Mouse (Mus musculus) ZHBTc4 (cell line): ENCODE measurements around the gene Gpc3.
"Not testable (repeated sequence)": the region's sequence is repeated elsewhere in the genome, so short reads cannot be mapped to it uniquely, and the experiment has no call there.

ENCODE experiments used
- DNase-seq: peaks from one replicate; pipeline ENCODE4 v3.0.0-alpha.2; 2011; ENCODE audit warnings: low read depth, low spot score

The Gpc3 gene

DNA sequence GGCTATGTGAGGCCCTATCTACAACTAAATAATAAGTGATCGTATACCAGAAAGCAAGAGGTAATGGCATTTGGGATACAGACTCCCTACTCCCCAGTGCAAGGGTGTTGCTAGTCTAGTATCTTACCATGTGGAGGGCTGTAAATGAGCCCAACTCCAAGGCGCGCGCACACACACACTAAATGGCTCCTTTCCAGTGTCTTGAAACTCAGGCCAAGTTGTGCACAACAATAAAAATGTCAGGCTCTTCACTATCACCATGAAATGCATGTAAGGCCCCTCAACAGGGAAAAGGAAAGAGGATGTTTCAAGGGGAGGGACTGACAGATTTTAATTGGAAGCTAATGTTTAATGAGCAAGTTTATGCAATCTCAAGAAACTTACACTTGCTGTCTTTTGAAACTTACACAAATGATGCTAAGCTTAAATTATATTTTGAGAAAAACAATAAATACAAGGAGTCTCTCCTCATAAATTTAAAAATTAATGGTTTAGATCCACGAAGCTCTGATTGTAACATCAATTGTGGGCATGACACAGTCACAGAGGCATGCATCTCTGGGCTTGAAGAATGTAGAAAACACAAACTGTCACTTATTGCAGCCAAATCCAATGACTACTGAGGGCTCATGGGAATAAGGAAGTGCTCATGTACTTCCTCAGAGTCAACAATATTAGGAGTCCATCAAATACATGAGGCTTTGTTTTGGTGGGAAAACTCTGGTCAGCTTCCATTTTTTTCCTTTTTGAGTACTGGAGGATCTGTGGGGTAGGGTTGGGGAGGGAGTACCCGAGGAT lies 332.4 kb downstream of the Gpc3 start:
- no peak for DNase-seq

- peak; percentile 43 for DNase-seq
These were observed 334.9 kb downstream of the Gpc3 start for GRCm38 (mm10) chrX:52278687-52279359.

- peak; percentile 57 for DNase-seq
These were observed 336.2 kb downstream of the Gpc3 start for GRCm38 (mm10) chrX:52277599-52277998.

DNA sequence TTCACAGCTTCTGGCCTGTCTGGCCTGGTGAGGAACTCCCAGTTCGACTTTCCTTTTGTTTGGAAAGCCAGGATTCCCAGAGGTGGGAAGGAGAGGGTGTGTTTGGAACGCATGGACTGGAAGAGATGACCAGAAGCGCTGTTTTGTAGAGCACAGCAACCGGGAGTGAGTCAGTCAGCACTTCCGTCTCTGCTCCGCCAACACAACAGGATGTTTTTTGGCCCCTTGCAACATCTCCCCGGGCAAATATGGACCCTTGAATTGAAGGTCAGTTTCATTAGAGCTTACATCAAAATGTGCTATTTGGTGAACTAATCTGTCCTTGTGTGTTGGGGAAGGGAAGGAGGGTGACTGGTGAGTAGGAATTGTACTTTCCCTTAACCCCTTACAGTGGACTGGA lies 340.7 kb downstream of the Gpc3 start:
- no peak for DNase-seq

DNA sequence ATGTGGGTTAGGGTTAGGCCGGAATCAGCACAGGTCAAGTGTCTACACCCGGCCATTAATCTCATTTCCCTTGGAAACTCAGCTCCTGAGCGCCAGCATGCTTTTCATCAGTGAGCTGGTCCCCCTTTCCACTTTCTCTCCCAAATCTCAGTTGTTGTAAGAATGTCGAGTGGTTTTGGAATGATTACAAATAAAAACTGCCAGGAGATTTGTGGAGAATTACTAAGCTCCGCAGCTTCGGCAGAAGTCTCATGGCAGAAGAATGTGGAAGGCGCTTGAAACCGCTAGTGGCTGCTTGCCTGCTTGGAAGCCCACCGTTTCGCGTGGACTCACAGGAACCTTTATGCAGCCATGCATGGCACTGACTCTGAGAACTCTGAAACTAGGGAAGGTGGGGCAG lies 351.8 kb downstream of the Gpc3 start:
- DNase-seq = no peak

GRCm38 (mm10) chrX:52261546-52261945 lies 352.2 kb downstream of the Gpc3 start:
- peak; percentile 61 for DNase-seq

GRCm38 (mm10) chrX:52259771-52260170 lies 354.0 kb downstream of the Gpc3 start:
- DNase-seq = not testable (repeated sequence)

DNA sequence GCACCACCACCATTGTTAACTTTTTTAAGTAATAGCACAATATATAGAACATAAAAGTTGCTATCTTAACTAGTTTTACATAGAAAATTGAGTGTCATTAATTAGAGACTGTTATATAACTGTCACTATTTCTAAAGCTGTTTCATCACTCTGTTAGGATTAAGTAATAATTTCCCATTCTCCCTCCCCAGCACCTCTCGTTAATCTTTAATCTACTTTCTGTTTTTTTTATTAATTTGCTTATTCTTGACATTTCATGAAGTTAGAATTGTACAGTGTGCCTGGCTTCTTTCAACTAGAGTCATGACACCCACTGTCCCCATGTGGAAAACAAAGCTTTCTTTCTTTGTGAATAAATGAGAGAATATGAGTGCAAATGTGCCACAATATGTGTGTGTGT lies 359.2 kb downstream of the Gpc3 start:
- DNase-seq = no peak

GRCm38 (mm10) chrX:52245694-52246297 lies 368.0 kb downstream of the Gpc3 start:
- DNase-seq = no peak

DNA sequence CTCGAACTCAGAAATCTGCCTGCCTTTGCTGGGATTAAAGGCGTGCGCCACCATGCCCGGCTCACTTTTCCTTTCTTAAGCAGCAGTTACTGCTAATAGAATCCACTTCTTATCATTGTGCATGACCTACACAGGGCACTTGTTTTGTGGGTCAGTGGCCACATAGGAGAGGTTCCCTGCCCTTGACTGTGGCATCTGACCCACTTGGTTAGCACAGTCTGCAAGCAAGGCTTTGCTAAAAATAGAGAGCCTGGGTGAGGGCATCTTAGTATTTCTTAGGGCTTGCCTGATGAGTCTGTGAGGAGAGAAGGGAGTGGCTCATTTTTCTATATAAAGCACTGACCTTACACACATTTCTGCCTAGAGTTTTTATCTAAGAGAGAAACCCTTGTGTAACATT lies 376.3 kb downstream of the Gpc3 start:
- no peak for DNase-seq

- DNase-seq = no peak
These were observed 381.8 kb downstream of the Gpc3 start for GRCm38 (mm10) chrX:52231984-52232383.

DNA sequence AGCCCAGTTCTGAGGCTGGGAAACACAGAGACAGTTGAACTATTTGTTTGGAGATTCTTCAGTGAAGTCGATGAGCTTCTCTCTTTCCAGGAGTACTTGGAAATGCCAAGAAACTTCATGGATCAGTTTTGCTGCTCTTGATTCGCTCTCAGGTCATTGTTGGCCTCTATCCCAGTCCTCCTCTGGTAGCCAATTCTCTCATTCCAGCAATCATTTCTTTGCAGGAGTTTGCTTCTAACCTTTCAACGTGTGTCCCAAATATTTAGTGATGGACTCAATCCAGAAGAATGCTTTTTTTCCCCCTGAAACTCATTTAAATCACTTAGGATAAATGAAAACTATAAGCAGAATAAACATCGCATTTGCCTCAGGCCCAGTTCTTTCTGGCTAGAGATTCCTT lies 383.0 kb downstream of the Gpc3 start:
- DNase-seq = no peak
